In the genomic region with DNA sequence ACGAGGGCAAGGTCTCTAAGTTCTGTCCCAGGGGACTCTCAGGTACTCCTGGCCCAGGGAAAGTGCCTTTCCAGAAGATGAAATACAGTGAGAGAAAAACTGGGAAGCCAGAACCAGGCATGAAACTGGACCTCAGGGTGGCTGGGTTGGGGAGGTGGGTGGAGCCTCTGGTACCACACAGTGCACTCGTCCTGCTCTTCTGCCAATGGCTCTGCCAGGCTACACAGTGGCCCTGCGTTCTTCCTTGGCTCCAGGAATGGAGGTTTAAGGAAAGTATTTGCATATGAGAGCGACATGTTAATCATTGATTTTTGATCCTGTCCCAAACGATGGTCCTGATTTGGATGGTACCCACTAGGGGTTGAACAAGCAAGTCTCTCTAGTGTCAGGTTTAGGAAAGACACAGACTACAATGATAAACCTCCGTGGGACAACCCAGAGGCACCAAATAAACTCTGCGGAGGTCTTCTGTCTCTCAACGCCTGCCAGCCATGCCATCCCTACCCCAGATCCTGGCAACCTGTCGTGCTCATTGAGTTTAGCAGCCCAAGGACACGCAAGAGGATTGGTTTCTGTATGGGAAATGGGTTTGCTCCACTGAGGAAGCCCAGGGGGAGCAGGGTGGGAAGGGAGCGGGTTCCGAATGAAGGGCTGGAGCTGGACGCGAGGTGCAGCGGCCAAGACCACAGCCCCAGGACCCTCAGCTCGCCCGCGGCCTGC, we compare ENCODE assay signal across 8 mouse cellular contexts. TPM values are rescaled to one million over a fixed set of nuclear protein-coding genes. Genes with fewer than 3 reads are reported as not detected.
DNase-seq lines count a peak whose midpoint lies in the region; ATAC-seq and TF ChIP-seq lines count a peak whose summit lies in the region.

No protein-coding gene starts in this region.

- H3K4me1 ChIP-seq in heart, embryonic 16.5 days (ENCODE audit: control insufficient read depth, insufficient read depth, low read length) = peaks cover 11% of the 10 kb centered on the region
- peaks cover 22% of the 10 kb centered on the region for H3K4me1 ChIP-seq in midbrain, embryonic 10.5 days

- H3K27ac ChIP-seq in gastrocnemius, adult 2 months = peak overlapping the region; percentile 90
- no peak overlapping the region for H3K27ac ChIP-seq in heart, embryonic 16.5 days (ENCODE audit: low read length)
- H3K27ac ChIP-seq in midbrain, embryonic 10.5 days (replicated peaks) = peak overlapping the region; percentile 96

- WGBS in heart, embryonic 16.5 days = 24% methylated on average over 18 of the region's 18 CpGs
- WGBS in midbrain, embryonic 10.5 days = 13% methylated on average over 18 of the region's 18 CpGs

- no peak for TF ChIP-seq CTCF in gastrocnemius, adult 2 months (IDR thresholded peaks at IDR 0.05)

- H3K36me3 ChIP-seq in heart, embryonic 16.5 days (ENCODE audit: control insufficient read depth, insufficient read depth) = no peaks in the 10 kb centered on the region
- no peaks in the 10 kb centered on the region for H3K36me3 ChIP-seq in midbrain, embryonic 10.5 days

- H3K27me3 ChIP-seq in heart, embryonic 16.5 days (ENCODE audit: control insufficient read depth, insufficient read depth, low read length) = no peaks in the 10 kb centered on the region
- peaks cover 16% of the 10 kb centered on the region for H3K27me3 ChIP-seq in midbrain, embryonic 10.5 days (ENCODE audit: low read depth, poor library complexity, severe bottlenecking)

- intact Hi-C loops in gastrocnemius, adult 2 months (cut with DNase I) = loop anchor here (2.0 to 5.0 kb wide), 6 partner anchors 61 to 217 kb away; no protein-coding TSS in a partner anchor

- no peak; the same call in 1 of the 2 replicates for ATAC-seq in heart, embryonic 16.5 days (replicated peaks; ENCODE audit: extremely low read depth, insufficient read depth, low FRiP score)

- DNase-seq in gastrocnemius, adult 2 months = peak; percentile 58
- no peak for DNase-seq in gastrocnemius, postnatal 25 days
- peak; percentile 36 for DNase-seq in thymus, postnatal 0 days (ENCODE audit: low spot score)
- DNase-seq in thymus, postnatal 25 days = no peak
- DNase-seq in midbrain, embryonic 10.5 days (ENCODE audit: low spot score) = no peak
- DNase-seq in urinary bladder, postnatal 25 days (ENCODE audit: low spot score) = no peak
- DNase-seq in c-Kit-positive CD71-positive TER-119-positive erythroid progenitor cells, embryonic 14.5 days (ENCODE audit: low spot score) = no peak

- peak overlapping the region; percentile 83 for H3K9ac ChIP-seq in heart, embryonic 16.5 days (ENCODE audit: low read length)

- peak overlapping the region; percentile 94 for H3K4me3 ChIP-seq in gastrocnemius, adult 2 months
- H3K4me3 ChIP-seq in heart, embryonic 16.5 days (ENCODE audit: low read length) = peak overlapping the region; percentile 92
- peak overlapping the region; percentile 87 for H3K4me3 ChIP-seq in midbrain, embryonic 10.5 days

- peak overlapping the region; percentile 67 for H3K4me2 ChIP-seq in heart, embryonic 16.5 days (ENCODE audit: low read depth, low read length)

- no peaks in the 10 kb centered on the region for H3K9me3 ChIP-seq in heart, embryonic 16.5 days (replicated peaks; ENCODE audit: control insufficient read depth, low read length)
- H3K9me3 ChIP-seq in midbrain, embryonic 10.5 days (replicated peaks) = no peaks in the 10 kb centered on the region

RNA-seq across cellular contexts. Expression of a gene that starts 1.0 kb away (rescaled TPM):
- 10 to 100 TPM; 31.0 to 37.2 TPM for total RNA-seq in gastrocnemius, adult 2 months (2021)
- 10 to 100 TPM; 27.0 to 32.7 TPM for total RNA-seq in gastrocnemius, postnatal 25 days (2021)
- 5.0 and 5.3 TPM in 2 replicates for polyA plus RNA-seq in thymus, postnatal 0 days (2015; fragmentation: Nextera tagmentation; extraction: Ambion mirVana)
- 3.6 and 3.9 TPM in 2 replicates for polyA plus RNA-seq in heart, embryonic 16.5 days (2015; fragmentation: Nextera tagmentation; extraction: Ambion mirVana)
- 3.8 and 4.1 TPM in 2 replicates for polyA plus RNA-seq in midbrain, embryonic 10.5 days (2016; fragmentation: Nextera tagmentation; extraction: Ambion mirVana)

Comparison
In these comparisons a context has a peak if more than half of its experiments do, and no peak if none do; other contexts are left out.
1. DNase-seq: peak in gastrocnemius, adult 2 months (single experiment) and thymus, postnatal 0 days (single experiment); none in gastrocnemius, postnatal 25 days (single experiment), thymus, postnatal 25 days (single experiment), midbrain, embryonic 10.5 days (single experiment), urinary bladder, postnatal 25 days (single experiment) and c-Kit-positive CD71-positive TER-119-positive erythroid progenitor cells, embryonic 14.5 days (single experiment).
2. Peak in every context shown above with its lines, with median percentiles within 50 percentile points of each other: H3K4me3 ChIP-seq.